Mouse (Mus musculus) ZHBTc4 (cell line): Measurements from ENCODE around the gene Tctex1d1.

Experiments
- DNase-seq: peaks from one replicate; pipeline ENCODE4 v3.0.0-alpha.2; 2011; ENCODE audit warnings: low read depth, low spot score

The Tctex1d1 gene

GRCm38 (mm10) chr4:102978440-102978839 is at the start of gene Tctex1d1:
Gene Tctex1d1 (plus strand): TSS chr4:102978606.
- no peak for DNase-seq

DNA sequence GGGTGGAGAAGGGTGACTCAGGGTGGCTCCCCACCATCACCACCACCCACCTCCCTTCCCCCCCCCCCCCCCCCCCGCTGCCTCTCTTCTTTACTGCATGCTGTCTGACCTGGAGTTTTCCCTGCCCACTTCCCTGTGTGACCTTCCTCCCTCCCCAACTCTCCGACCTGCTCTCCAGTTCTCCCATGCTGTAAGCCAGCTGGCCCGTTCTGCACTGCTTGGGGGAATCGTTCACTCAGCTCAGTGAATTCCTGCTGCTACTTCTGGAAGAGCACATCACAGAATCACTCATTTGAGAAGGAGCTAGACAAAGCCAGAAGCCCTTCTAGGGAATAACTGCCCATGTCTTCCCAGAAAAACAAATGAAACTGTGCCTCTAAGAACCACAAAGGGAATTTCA is 48.9 kb upstream of the Tctex1d1 start:
- DNase-seq: no peak

DNA sequence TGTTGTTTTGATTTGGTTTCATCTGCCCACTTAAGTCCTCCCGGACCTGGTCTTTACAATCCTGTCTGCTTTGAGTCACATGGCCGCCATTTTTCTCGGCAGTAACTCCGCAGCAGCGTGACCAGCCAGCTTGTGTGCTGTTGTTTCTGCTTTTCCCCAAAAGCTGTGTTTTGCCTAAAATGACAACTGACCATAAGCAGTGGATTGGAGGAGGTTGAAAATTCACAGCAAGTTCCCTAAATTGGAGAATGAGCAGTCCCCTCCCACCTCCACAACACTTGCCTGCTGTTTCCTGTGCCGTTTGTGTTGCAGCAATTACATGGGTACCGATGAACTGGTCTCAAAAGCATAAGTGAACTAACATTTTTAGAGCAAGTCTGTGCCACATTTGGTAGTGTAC is 47.7 kb upstream of the Tctex1d1 start:
- DNase-seq: no peak

DNA sequence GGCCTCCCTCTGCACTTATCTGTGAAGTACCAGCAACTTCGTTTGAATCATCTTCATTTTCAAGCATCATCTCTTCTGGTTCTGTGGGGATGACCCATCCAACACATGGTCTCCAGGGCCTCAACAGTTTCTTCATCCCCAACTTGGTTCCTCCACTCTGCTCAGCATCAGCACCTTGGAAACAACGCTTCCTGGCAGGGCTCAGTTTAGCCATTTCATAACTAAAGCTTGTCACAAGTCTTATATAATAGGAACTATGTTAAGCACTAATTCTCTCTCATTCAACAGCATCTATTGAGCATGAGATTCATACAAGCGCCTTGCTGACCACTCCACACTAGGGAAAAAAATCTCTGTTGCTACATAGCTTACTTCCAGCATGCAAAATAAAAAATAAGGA is 38.1 kb upstream of the Tctex1d1 start:
- DNase-seq: no peak

DNA sequence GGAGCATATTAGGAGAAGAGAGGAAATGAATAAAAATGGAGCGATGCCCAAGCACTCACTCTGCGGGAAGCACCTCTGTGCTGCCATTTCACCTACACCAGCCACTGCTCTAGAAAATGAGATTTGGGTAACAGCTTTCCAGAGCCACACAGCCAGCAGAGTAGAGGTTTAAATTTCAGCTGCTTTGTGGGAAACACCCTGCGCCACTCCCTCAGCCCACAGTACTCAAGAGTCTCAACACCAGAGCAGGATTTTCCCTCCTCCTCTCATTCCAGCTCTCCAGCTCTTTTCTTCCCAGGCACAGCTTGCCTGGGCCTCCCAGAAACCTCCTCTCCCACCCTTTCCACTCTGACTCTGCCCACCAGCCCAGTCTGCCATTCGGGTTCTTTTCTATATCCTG is 37.7 kb upstream of the Tctex1d1 start:
- DNase-seq: no peak

DNA sequence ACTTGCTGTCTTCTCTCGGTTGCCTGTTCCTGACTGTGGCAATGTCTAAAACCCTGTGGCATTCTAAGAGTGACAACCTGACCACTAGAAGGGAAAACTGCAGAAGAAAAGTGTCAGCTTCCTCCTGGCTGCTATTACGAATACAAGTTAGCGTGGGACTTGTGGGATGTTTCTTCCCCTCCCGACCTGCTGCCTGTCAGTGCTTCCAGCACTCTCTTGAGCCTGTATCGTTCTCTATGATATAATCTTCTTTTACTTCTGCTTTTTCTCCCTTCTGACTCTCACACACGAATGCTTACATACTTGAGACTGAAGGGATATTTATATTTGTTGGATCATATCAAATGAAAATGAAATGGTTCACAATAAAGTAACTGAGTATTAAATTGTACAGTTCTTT is 34.1 kb upstream of the Tctex1d1 start:
- no peak for DNase-seq

DNA sequence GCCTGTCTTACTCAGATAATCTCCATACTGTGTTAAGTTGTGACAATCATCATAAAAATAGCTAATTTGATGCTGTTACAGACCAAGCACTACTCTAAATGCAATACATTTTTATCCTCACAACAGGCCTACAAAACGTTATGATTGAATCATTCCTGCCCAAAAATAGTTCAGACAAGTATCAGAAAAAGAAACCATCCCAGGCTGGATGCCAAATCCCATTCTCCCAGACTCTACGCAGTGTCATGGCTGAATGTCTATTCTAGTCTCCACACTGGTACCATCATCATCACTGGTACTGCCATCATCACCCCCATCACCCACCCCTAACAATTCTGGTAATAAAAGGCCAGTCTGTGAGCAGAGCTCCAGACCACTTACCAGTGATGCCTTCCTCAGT is 25.9 kb upstream of the Tctex1d1 start:
- no peak for DNase-seq

DNA sequence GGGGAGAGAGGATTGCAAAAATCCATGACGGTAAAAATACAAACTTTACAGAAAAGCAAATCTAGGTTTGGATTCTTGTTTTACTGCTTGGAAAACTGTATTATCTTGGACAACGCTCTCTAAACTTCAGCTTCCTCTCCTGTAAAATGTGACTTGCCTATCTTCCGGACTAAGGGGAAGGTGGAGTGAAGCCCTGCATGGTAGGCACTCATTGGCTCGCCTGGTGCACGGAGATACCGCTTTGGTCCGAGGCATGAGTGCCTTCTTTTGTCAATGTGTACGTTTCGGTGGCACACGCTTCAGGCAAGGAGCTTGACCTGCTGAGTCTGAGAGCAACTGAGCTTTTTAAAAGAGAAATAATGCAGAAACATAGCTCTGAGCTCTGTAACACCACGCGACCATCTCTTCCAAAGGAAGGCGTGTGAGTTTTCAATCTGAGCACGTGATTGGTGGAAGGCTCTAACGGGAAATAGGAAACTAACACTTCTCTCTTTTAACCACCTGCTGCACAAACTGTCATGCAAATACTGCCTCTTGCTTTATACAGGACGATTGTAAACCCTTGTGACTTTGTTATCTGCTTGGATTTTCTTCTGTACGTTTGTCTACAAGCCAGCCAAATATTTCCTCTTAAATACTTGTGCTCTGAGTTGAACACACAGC is 23.0 kb upstream of the Tctex1d1 start:
- no peak for DNase-seq

DNA sequence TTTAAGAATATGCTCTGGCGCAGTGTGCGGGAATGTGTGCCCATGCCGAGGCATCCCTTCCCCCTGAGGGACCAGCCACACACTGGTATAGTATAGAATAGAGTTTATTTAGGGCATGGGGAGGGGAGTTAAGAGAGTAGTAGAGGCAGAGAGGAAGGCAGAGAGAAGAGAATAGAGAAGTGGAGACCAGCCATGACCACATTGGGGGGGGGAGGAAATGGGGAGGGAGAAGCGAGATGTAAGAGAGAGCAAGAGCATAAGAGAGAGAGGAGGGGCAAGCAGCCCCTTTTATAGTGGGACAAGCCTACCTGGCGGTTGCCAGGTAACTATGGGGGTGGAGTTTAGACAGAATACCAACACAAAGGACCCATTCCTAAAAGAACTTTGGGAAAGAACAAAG is 19.0 kb upstream of the Tctex1d1 start:
- peak; percentile 23 for DNase-seq

GRCm38 (mm10) chr4:102964174-102964573 is 14.2 kb upstream of the Tctex1d1 start:
- no peak for DNase-seq

DNA sequence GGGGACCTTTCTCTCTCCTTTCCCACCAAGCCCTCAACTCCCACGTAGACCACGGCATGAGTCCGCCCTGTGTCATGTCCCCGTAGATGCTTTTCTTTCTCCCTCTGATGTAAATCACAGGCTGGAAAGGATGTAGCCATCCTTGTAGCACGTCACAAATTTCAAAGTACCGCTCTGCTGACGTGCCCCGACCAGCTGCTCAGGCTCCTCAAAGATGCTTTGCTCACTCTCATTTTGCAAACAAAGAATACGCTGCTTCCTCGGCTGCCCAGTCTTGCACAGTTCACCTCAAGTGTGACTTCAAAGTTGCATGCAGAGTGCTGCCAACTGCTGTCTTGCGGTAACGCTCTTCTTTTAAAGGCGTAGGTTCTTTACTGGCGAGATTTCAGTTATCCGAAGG is 10.6 kb upstream of the Tctex1d1 start:
- no peak for DNase-seq

DNA sequence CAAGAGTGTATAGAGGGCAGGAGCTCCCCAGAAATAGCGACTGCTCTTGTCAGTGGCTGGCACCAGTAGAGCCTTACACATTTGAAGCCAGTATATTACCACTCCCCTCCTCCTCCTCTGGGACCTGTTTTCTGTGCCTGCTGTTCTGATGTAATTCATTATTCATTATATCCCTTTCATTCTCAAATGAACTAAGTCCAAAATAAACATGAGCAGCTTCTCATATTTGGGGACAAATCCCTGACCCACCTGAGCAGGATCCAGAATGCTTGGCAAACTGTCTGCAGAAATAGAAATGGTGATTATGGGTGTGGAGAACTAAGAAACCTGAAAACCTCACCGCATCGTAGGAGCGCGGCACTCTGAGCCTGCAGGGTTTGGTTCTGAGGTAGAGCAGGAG is 8.8 kb upstream of the Tctex1d1 start:
- DNase-seq: no peak

DNA sequence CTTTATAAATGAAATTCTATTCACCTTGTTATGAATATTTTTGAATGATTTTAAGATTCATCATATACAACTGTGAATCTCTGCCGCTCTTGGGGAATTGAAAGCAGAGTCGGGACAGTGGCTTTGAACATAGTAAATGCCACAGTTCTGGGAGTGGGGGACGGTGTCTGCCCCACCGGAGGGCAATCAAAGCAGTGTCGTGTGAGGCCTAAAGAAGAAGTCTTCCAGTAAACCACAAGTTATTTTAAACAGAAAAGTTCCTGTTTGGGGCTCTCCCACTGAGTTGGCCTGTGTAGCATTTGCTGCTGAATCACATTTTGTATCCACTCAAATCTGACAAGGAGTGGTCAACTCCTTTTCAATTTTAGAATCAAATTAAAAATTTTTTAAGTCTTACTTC is 7.2 kb upstream of the Tctex1d1 start:
- no peak for DNase-seq

GRCm38 (mm10) chr4:102972071-102972470 is 6.3 kb upstream of the Tctex1d1 start:
- no peak for DNase-seq

GRCm38 (mm10) chr4:102974172-102974571 is 4.2 kb upstream of the Tctex1d1 start:
- DNase-seq: no peak

DNA sequence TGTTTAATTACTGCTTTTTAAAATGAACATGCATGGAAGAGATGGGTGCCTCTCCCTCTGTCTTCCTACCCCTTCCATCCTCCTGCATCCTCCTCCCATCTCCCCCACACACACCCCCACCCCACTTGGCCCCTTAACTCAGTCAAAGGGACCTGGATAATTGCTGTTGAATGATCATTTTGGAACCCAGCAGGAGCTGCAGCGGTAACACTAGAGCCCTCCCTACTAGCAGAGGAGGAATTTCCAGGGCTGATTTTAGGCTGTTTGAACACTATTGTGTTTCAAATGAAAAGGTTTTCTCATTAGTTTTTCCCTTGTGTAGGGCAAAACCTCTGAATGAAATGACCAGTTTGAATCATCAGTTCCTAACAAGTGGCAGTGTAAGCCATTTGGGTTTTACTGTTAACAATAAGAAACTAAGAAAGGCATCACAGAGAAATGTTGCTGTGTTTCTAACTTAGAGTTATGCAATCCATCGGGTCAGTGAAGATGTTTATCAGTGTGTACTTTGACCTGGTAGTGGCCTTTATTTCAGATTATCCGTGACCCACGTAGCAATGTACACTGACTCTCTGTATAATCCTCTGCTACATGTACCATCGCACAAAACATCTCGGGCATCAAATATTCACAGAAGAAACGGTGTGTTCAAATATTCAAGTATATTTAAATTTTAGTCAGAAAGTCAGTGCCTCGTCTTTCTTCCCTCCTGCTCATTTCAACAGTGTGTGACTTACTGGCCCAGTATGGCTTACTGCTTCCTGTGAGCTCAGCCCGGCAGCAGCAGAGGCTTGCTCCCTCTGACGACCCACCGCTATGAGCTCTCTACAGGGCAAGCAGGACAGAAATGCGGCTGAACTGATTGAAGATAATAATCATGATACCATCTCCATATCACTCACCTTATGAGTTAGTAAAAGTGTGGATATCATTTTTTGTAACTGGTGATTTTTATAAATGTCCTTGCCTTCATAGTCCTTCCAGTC is 1.8 kb upstream of the Tctex1d1 start:
- peak; percentile 80 for DNase-seq

DNA sequence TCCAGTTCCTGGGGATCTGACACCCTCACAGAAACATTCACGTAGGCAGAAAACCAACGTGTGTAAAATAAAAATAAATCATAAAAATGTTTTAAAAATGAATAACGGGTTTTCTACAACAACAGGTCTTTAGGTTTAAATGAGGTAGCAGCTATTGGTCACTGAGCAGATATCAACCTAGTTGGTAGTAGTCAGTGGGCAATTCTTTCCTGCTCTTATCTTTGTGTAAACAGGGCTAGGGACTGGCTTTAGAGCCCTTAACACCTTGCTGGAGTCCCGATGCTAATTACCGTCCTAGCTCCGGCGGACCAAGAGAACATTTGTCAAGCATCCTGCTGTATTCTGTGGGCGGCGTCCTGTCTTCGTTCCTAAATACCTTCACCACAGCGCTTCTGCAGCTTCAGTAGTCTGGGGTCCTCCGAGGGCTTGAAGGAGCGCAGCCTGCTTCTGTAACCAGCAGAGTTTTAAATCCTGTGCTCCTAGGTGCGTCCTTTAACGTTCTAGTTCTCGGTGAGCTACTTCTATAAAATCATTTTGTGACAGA is 556 bp upstream of the Tctex1d1 start:
- DNase-seq: peak; percentile 23

DNA sequence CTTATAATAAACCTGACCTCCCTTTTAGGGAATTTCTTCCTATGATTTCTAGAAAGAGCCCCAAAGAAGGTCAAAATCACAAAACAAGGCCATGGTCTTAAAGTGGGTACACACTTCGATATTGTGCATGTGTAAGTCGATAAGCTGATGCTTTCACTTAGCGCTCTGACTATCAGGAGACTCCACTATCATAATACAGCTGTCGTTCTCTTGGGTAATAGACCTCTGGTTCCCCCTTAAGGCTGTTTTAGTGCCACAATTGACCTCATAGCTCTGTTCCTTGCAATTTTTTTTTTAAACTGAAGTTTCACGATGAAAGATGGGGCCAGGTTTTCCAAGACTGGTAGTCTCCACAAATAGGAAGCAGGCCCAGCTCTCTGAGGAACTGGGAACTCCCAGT is 979 bp downstream of the Tctex1d1 start:
- no peak for DNase-seq

DNA sequence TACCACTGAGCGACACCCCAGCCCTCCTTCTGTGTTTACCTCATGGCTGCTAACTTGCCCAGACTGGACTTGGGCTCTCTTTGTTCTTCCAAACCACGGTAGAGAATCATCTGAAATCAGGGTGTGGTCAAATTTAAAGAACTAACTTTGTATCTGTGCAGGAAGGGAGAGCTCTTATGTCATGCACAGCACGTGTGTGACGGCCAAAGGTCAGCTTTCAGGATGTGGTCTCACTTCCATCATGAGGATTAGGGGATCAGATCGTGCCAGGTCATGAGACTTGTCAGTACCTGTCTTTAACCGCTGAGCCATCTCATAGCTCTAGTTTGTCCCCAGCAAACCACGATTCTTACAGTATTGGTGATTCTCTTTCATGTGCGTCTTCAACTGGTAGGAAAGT is 3.3 kb downstream of the Tctex1d1 start:
- DNase-seq: peak; percentile 28

GRCm38 (mm10) chr4:102986173-102986572 is 7.8 kb downstream of the Tctex1d1 start:
- DNase-seq: peak; percentile 53

DNA sequence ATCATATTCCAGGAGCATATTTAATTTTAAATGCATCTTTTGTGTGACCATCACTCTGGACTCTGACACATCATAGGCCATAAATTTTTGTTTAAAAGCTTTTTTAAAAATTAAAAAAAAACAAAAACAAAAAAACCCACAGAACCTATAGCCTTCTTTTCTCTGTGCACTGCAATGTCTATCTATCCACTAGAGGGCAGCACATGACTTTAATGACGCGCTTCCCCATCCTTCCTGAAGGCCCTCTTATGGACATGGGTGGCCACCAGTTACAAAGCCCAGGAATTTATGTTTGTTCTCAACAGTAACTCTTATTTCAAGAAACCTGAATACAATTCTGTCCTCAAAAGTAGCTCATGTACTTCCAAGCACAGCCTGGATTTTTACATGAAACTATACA is 8.5 kb downstream of the Tctex1d1 start:
- peak; percentile 62 for DNase-seq

GRCm38 (mm10) chr4:102987325-102987724 is 8.9 kb downstream of the Tctex1d1 start:
- no peak for DNase-seq

- DNase-seq: no peak
Measured at GRCm38 (mm10) chr4:102987756-102988155, 9.3 kb downstream of the Tctex1d1 start.
